Mouse (Mus musculus): ENCODE measurements around the gene Ptpn3. TPM values are rescaled to one million over a fixed set of nuclear protein-coding genes. Genes with fewer than 3 reads are reported as not detected.

The Ptpn3 gene
- 0.35 and 1.5 TPM in 2 replicates for total RNA-seq (2017)

DNA sequence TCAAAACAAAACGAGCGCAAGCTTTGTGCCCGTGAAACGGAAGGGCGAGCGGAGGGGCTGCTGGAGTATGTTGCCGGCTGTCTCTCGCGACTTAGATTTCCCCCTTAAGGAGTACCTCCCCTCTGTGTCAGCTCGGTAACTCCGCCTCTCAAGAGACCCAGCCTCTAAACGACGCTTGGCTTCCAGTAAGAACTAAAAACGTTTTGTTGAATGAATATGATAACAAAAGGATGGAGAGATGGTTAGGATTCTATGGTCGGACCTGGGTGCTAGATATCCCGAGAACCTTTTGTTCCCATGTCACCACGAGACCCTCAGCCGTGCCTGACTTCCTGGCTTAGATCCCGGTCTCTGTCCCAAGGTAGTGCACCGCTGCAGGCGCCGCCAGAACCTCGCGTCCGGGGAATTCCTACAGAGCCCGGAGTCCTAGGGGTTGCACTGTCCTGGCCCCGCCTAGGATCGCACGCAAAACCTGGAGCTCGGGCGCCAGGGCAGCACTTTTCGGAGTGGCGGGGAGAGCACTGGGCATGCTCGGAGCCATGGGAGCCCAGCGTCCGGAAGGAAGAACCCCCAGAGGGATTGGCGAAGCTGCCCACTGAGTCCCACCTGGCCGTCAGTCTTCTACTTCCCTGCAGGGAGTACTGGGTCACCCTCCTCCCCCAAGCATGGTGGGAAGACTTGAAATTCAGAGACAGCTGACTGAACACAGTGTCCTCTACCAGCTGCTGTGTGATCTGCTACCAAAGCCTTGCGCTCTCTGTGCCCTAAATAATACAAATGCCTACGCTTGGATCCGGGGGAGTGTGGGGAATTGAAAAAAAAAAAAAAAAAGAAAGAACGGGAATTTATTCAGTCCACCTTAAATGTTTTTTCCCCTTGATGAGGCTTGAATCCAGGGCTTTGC lies at the start of gene Ptpn3:
TSS of gene Ptpn3 (minus strand) at position 428 of the 904 bp plus-strand sequence.
- ATAC-seq (ENCODE audit: extremely low read depth, insufficient number of reproducible peaks, low FRiP score, poor library complexity, severe bottlenecking), result no peak

GRCm38 (mm10) chr4:57350541-57350940 lies 48.9 kb upstream of the Ptpn3 start:
- no peak for ATAC-seq (ENCODE audit: extremely low read depth, insufficient number of reproducible peaks, low FRiP score, poor library complexity, severe bottlenecking)

GRCm38 (mm10) chr4:57343996-57344395 lies 42.4 kb upstream of the Ptpn3 start:
- ATAC-seq (ENCODE audit: extremely low read depth, insufficient number of reproducible peaks, low FRiP score, poor library complexity, severe bottlenecking), result no peak

- ATAC-seq (ENCODE audit: extremely low read depth, insufficient number of reproducible peaks, low FRiP score, poor library complexity, severe bottlenecking), result no peak
Measured at GRCm38 (mm10) chr4:57338923-57339322, 37.3 kb upstream of the Ptpn3 start.

DNA sequence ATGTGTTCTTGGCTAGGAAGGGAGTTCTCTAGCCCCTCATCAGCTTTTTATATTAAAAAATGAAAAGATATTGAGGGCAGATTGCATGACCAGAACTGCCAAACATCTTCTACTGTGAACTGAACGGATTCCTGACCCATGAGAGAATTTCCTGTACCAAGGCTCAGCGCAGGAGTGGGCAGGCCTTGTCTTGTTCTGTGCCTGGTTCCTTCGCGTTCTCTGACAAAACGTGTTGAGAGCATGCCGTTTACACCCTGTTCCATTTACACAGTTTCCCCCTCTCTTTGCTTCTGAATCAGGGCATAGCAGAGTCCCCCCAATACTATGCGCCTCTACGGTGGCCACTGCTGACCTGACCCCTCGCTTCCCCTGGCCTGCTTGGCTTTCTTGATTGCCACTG lies 36.4 kb upstream of the Ptpn3 start:
- ATAC-seq (ENCODE audit: extremely low read depth, insufficient number of reproducible peaks, low FRiP score, poor library complexity, severe bottlenecking), result no peak

DNA sequence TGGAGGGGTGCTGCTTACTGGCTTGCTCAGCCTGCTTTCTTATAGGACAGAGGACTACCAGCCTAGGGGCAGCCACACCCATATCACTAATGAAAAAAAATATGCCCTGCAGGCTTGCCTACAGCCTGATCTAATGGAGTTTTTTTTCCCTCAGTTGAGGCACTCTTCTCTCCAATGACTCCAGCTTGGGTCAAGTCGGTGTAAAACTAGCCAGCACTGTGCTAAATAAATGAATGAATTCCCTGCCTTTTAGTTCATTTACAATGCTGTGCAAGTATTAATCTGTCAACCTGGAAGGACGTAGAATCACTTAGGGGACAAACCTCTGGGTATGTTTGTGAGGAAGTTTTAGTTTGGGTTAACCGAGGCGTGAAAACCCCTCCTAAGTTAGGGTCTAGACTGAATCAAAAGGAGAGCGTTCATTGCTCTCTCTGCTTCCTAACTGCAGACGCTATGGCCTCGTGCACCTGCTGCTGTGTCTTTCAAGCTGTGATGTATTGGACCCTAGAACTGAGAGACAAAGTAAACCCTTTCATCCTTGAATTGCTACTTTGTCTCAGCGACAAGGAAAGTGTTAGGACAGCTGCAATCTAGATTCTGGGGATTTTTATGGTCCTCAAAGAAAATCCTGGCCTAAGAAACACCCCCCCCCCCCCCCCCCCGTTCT lies 33.5 kb upstream of the Ptpn3 start:
- ATAC-seq (ENCODE audit: extremely low read depth, insufficient number of reproducible peaks, low FRiP score, poor library complexity, severe bottlenecking), result no peak

DNA sequence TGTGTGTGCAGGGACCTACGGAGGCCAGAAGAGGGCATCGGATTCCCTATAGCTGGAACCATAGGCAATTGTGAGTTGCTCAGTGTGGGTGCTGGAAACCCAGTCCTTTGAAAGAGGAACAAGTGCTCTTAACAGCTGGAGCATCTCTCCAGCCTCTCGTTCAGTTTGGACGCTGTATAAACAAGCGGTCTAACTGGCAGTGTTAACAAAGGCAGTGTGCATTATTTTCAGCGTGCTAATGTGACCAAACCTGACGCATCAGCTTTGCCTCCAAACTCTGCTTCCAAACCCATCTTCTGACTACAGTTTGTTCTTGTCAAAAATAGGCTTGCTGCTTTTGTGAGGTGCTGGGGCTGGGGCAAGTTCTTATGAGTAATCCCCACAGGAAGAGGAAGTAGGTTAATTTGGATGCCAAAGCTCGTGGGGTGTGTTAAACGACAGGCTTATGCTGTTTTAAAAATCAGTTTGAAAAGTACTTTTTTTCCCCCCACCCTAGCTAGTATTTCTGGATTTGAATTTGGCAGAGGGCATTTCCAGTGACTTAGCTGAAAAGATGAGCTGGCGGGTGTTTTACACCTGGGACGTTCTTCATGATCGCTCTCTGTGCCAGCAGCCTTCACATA lies 32.4 kb upstream of the Ptpn3 start:
- no peak for ATAC-seq (ENCODE audit: extremely low read depth, insufficient number of reproducible peaks, low FRiP score, poor library complexity, severe bottlenecking)

- no peak for ATAC-seq (ENCODE audit: extremely low read depth, insufficient number of reproducible peaks, low FRiP score, poor library complexity, severe bottlenecking)
Measured at GRCm38 (mm10) chr4:57332511-57332910, 30.9 kb upstream of the Ptpn3 start.

GRCm38 (mm10) chr4:57320606-57321327 lies 19.1 kb upstream of the Ptpn3 start:
- no peak for ATAC-seq (ENCODE audit: extremely low read depth, insufficient number of reproducible peaks, low FRiP score, poor library complexity, severe bottlenecking)

DNA sequence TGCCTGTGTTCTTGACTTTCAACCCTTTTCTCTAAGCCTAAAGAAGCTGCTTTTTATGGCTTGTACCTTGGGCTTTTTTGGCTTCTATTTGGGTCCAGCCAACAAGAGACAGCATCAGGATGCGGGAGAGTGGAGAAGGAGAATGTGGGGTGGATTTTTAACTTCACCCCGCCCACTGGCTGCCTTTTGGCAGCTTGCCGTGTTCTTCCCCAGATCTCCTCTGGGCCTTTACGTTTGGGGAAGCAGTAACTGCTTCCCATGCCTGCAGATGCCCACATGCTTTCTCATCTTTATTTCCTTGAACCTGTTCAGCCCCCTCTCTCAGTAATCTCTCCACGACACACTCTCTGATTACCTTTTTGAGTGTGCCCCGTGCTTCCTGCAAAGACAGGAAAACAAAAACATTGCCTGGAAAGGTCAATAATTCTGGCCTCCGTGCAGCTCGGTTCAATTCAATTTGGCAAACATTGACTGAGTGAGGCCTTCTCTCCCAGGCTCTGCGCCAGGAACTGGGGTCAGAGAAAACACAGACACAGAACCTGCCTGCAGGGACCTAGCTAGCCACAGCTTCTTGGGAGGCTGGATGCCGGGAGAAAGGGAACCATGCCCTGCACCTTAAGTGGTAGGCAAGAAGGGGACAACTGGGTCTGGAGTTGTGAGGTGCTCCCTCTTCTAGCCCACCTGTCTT lies 17.0 kb upstream of the Ptpn3 start:
- ATAC-seq (ENCODE audit: extremely low read depth, insufficient number of reproducible peaks, low FRiP score, poor library complexity, severe bottlenecking), result no peak

- ATAC-seq (ENCODE audit: extremely low read depth, insufficient number of reproducible peaks, low FRiP score, poor library complexity, severe bottlenecking), result no peak
Measured at GRCm38 (mm10) chr4:57312256-57313166, 10.9 kb upstream of the Ptpn3 start.

DNA sequence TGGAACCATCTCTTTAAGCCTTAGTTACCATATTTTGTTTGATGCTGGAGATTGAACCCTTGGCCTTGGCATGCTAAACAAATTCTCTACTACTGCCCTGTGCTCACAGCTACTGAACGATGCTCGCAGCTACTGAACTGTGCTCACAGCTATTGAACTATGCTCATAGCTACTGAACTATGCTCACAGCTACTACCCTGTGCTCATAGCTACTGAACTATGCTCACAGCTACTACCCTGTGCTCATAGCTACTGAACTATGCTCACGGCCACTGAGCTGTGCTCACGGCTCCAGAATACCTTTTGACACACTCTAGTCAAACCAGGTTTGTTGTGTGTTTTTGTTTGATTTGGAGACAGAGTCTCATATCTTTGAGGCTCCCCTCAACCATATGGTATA lies 10.1 kb upstream of the Ptpn3 start:
- ATAC-seq (ENCODE audit: extremely low read depth, insufficient number of reproducible peaks, low FRiP score, poor library complexity, severe bottlenecking), result no peak

- no peak for ATAC-seq (ENCODE audit: extremely low read depth, insufficient number of reproducible peaks, low FRiP score, poor library complexity, severe bottlenecking)
Measured at GRCm38 (mm10) chr4:57308214-57309000, 6.8 kb upstream of the Ptpn3 start.

GRCm38 (mm10) chr4:57307747-57308146 lies 6.1 kb upstream of the Ptpn3 start:
- no peak for ATAC-seq (ENCODE audit: extremely low read depth, insufficient number of reproducible peaks, low FRiP score, poor library complexity, severe bottlenecking)

DNA sequence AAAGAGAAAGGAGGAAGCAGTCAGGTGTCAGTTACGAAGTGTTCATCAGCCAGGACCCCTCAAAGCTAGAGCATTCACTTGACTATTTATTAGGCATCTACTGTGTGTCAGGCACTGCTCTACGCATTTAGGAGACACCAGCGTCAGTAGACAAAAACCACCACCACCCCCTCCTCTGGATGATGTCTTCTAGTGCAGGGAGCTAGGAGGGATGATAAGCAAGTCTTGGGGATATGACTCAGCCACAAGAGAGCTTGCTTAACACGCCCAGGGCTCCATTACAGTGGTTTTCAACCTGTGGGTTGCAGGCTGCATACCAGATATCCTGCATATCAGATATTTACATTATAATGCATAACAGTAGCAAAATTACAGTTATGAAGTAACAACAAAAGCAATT lies 4.6 kb upstream of the Ptpn3 start:
- ATAC-seq (ENCODE audit: extremely low read depth, insufficient number of reproducible peaks, low FRiP score, poor library complexity, severe bottlenecking), result no peak

GRCm38 (mm10) chr4:57305644-57306043 lies 4.0 kb upstream of the Ptpn3 start:
- no peak for ATAC-seq (ENCODE audit: extremely low read depth, insufficient number of reproducible peaks, low FRiP score, poor library complexity, severe bottlenecking)

Data from neutrophil, adult 5-6 weeks (primary cell).